In genomic region chr6:127362966-127363752, GRCm38 (mm10) we compare ENCODE assay signal across 10 mouse cellular contexts.
DNase-seq lines count a peak whose midpoint lies in the region; ATAC-seq and TF ChIP-seq lines count a peak whose summit lies in the region.
"Had no signal": no experiment of that assay in that cellular context is flagged by ENCODE, and none has a peak within 500 bp of the region (broad histone marks: within the 10 kb centered on the region; RNA-seq: fewer than 3 reads in every experiment).

No protein-coding gene starts in this region.

- H3K9me3 ChIP-seq in forebrain, embryonic 14.5 days (replicated peaks; ENCODE audit: control insufficient read depth, low read length), result no peaks in the 10 kb centered on the region
- no peaks in the 10 kb centered on the region for H3K9me3 ChIP-seq in midbrain, embryonic 12.5 days

- peaks cover 12% of the 10 kb centered on the region for H3K4me1 ChIP-seq in forebrain, embryonic 14.5 days (ENCODE audit: control insufficient read depth, insufficient read depth, low read length)
- H3K4me1 ChIP-seq in midbrain, embryonic 12.5 days, result peaks cover 55% of the 10 kb centered on the region

- no peak overlapping the region for H3K27ac ChIP-seq in gastrocnemius, adult 2 months
- peak overlapping the region; percentile 71 for H3K27ac ChIP-seq in forebrain, embryonic 14.5 days (ENCODE audit: low read depth, low read length)
- H3K27ac ChIP-seq in midbrain, embryonic 12.5 days (replicated peaks), result peak overlapping the region; percentile 64

- no peak for TF ChIP-seq CTCF in gastrocnemius, adult 2 months (IDR thresholded peaks at IDR 0.05)

- no peaks in the 10 kb centered on the region for H3K27me3 ChIP-seq in forebrain, embryonic 14.5 days (replicated peaks; ENCODE audit: control insufficient read depth, insufficient read depth, low read length)
- peaks cover 37% of the 10 kb centered on the region for H3K27me3 ChIP-seq in midbrain, embryonic 12.5 days

- H3K4me2 ChIP-seq in forebrain, embryonic 14.5 days (ENCODE audit: low read length), result no peak overlapping the region
- no peak overlapping the region for H3K4me2 ChIP-seq in midbrain, embryonic 12.5 days (replicated peaks)

- no peak overlapping the region for H3K4me3 ChIP-seq in gastrocnemius, adult 2 months
- no peak overlapping the region for H3K4me3 ChIP-seq in forebrain, embryonic 14.5 days (ENCODE audit: low read depth, low read length)
- no peak overlapping the region for H3K4me3 ChIP-seq in midbrain, embryonic 12.5 days
- H3K4me3 ChIP-seq: myocyte had no signal

- WGBS in forebrain, embryonic 14.5 days, result 1% methylated on average over 8 of the region's 8 CpGs
- 1% methylated on average over 8 of the region's 8 CpGs for WGBS in midbrain, embryonic 12.5 days

- H3K9ac ChIP-seq in forebrain, embryonic 14.5 days (ENCODE audit: low read length), result peak overlapping the region; percentile 5; the same call in 1 of the 2 replicates
- H3K9ac ChIP-seq in midbrain, embryonic 12.5 days (replicated peaks), result no peak overlapping the region

- intact Hi-C loops in gastrocnemius, adult 2 months (cut with DNase I), result no loop called here

- peak; percentile 28 for DNase-seq in gastrocnemius, postnatal 10 days
- DNase-seq in gastrocnemius, adult 2 months, result no peak
- DNase-seq in NIH3T3 (ENCODE audit: low read depth), result peak; percentile 18
- DNase-seq in forebrain, embryonic 14.5 days (ENCODE audit: low spot score), result peak; percentile 79
- DNase-seq in ovary, adult 18-20 months (ENCODE audit: low spot score), result no peak
- DNase-seq in kidney, postnatal 14 days, result no peak
- DNase-seq in layer of hippocampus, postnatal 25 days (ENCODE audit: extremely low spot score in 1 of 2, low spot score in 1 of 2), result no peak

- peak; percentile 75 for ATAC-seq in forebrain, embryonic 14.5 days
- ATAC-seq in midbrain, embryonic 12.5 days (ENCODE audit: low FRiP score, low read depth), result peak; percentile 96
- ATAC-seq: activated CD4-positive, CD25-positive, alpha-beta regulatory T cell, adult 4 months had no signal

- H3K36me3 ChIP-seq in forebrain, embryonic 14.5 days (ENCODE audit: control insufficient read depth, insufficient read depth, low read length), result no peaks in the 10 kb centered on the region
- no peaks in the 10 kb centered on the region for H3K36me3 ChIP-seq in midbrain, embryonic 12.5 days

Comparison
In these comparisons a context has a peak if more than half of its experiments do, and no peak if none do; other contexts are left out.
1. DNase-seq: peak in gastrocnemius, postnatal 10 days (single experiment), NIH3T3 (single experiment) and forebrain, embryonic 14.5 days (single experiment); none in gastrocnemius, adult 2 months (single experiment), ovary, adult 18-20 months (single experiment), kidney, postnatal 14 days (single experiment) and layer of hippocampus, postnatal 25 days (0 of 2).